Mouse (Mus musculus): ENCODE measurements at regions not wholly inside any gene's neighbourhood (a gene's known extent, or its start where the extent isn't known, plus 50 kb on each side); places are given as distances from the start of the nearest gene placed in this dataset.

DNA sequence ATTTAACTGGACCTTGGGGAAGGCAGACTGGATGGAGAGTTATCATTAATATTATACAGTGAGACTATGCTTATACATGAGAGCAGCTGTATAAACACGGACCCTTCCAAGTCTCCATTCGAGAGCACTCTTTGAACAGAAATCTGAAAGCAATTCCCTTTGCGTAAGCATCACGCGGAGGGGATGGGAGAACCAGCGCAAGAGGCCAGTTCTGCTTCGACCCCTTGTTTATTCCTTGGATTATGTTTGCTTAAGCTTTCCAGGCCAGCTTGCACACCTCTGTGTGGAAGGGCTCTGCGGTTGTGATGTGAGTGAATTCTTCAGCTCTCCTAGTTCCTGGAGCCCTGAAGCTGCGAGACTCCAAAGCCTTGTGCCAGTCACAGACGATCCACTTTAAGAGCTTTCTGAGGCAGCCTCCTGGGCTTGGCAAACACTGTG, 109.2 kb upstream of the Fbxo11 start:
- DNase-seq (ENCODE audit: low read depth), result peak; percentile 45

DNA sequence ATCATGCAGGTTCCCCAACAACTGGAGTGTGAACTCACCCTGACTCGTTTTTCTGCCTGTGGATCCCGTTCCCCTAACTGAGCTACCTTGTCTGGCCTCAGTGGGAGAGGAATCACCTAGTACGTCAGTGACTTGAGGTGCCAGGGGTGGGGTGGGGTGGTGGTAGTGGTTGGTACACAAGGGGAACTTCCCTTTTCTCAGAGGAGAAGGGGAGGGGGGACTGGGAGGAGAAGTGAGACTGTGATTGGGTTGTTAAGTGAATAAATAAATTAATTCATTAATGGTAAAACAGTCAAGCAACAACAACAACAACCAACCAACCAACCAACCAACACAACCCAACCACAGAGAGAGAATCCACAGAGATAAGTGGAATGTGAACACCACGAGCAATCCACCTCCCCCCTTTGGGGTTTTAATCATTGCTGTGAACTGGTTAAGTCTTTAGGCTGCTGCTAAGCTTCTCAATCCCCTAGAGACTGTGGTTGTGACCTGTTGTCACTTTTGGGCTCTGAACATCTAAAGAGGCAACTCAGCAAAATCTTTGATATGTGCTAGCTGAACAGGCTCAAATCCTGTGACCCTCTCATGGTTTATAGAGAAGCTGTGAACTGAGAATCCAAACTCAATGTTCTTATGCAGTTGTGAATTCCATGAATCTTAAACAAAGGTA, 111.0 kb upstream of the Fbxo11 start:
- no peak for DNase-seq (ENCODE audit: low read depth)

DNA sequence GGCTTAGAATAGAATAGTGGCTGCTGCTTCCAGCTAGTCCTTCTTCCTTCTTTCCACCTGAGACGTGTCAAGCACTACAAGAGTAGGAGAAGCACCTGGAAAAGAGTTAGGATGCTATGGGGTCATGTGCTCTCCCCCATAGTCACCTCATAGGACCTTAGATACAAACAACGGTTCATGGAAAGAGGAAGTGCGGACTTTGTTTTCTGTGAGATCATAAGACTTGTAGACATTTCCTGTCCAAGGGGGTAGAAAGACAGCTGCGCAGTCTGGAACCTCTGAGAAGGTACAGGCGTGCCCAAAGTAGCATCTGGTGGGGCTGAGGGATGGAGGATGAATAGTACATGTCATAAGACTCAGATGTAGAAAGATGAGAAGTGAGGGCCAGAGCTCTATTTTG, 125.6 kb upstream of the Fbxo11 start:
- no peak for DNase-seq (ENCODE audit: low read depth)

- no peak for DNase-seq (ENCODE audit: low read depth)
Measured at GRCm38 (mm10) chr17:88191444-88191843, 126.4 kb upstream of the Fbxo11 start.

DNA sequence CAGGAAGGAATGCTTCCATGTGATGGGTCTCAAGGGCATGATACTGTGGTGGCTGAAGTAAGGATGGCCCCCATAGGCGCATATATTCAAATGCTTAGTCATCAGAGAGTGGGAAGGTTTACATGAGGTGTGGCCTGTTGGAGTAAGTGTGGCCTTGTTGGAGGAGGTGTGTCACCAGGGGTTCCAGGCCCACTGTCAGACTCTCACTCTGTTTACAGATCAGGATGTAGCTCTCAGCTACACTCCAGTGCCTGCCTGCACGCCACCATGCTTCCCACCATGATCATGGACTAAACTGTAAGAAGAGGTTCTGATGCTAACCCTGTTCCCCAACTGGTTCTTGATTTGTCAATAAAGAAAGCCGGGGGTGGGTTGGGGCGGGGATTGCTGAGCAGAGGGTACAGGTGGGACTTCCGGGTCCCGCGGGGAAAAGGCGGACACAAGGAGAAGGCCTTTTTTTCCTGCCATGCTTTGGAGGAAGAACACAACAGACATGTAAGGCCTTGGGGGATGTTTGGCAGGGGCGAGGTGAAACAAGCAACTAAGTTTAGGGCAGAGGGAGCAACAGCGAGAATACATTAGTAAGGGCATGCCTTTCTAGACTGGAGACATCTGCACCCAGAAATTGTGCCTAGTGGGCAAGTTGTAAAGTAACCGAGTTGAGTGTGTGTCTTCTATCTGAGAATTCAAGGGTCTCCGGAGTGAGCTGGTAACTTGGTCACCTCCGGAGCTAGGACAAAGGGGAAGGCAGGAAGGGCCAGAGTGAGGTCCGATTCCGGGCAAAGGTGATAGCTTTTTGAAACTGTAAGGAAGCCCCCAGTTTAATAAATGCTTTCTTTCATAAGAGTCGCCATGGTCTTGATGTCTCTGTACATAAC, 127.1 kb upstream of the Fbxo11 start:
- DNase-seq (ENCODE audit: low read depth), result no peak

GRCm38 (mm10) chr17:88194693-88195092, 129.6 kb upstream of the Fbxo11 start:
- no peak for DNase-seq (ENCODE audit: low read depth)

GRCm38 (mm10) chr17:88195303-88195702, 130.2 kb upstream of the Fbxo11 start:
- peak; percentile 75 for DNase-seq (ENCODE audit: low read depth)

GRCm38 (mm10) chr17:88195893-88196292, 130.8 kb upstream of the Fbxo11 start:
- DNase-seq (ENCODE audit: low read depth), result no peak

GRCm38 (mm10) chr17:88196322-88196721, 131.2 kb upstream of the Fbxo11 start:
- DNase-seq (ENCODE audit: low read depth), result no peak

GRCm38 (mm10) chr17:88197381-88197780, 132.3 kb upstream of the Fbxo11 start:
- DNase-seq (ENCODE audit: low read depth), result no peak

GRCm38 (mm10) chr17:88201249-88201970, 136.3 kb upstream of the Fbxo11 start:
- DNase-seq (ENCODE audit: low read depth), result no peak

DNA sequence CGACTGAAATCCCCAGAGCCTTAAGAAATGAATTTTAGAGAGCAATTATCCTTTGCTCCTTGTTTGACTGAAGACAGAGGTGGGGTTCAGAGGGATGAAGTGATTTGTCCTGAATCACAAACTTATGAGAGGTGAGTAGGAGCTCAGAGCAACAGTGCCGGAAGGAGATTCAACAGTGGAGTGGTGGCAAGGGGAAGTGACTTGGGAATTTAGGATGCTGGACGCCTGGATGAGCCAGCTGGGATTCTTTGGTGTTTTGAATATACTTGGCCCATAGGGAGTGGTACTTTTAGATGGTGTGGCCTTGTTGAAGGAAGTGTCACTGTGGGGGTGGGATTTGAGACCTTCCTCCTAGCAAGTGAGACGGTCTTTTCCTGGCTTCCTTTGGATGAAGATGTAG, 137.1 kb upstream of the Fbxo11 start:
- no peak for DNase-seq (ENCODE audit: low read depth)

DNA sequence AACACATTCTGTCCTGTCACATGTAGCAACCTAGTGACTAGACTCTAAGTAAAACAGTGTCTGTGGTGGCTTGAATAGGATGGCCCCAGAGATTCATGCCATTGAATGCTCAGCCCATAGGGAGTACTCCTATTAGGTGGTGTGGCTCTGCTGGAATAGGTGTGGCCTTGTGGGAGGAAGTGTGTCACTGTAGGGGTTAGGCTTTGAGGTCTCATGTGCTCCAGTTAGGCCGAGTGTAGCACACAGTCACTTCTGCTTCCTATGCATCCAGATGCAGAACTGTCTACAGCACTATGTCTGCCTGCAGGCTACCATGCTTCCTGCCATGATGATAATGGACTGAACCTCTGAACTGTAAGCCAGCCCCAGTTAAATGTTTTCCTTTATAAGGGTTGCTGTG, 144.5 kb upstream of the Fbxo11 start:
- DNase-seq (ENCODE audit: low read depth), result no peak

DNA sequence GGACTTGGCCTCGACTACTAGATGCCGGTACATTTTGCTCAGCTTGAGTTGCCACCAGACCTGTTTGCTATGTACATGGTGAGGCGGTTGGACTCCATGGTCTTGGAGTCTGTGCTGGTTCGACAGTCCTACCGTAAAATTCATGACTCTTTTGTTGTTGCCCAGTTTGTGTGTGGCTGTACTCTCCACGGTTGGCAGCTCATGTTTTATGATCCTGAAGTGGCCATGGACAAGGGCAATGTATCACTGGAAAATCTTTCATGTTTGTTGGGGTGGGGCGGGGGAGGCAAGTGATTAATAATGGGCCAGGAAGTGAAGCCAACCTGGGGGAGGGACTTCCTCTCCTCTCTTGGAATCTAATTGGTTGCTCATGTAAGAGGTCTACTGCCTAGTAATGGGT, 147.0 kb upstream of the Fbxo11 start:
- DNase-seq (ENCODE audit: low read depth), result no peak

DNA sequence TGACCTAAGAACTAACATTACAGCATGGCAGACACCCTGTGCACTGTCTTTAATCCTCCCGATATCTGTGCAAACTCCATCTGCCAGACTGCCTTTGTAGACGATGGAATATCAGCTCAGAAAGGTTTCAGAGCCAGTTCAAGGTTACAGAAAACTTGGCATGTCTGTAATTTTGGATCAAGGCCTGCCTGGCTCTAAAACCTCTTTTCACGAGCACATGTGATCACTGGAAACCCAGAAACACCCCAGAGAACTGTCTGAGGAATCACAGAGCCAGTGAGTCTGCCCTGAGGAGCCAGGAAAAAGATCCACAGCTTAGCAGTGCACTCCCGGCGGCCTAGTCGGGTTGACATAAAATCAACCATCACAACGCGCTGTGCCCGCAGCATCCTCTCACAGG, 149.7 kb upstream of the Fbxo11 start:
- no peak for DNase-seq (ENCODE audit: low read depth)

GRCm38 (mm10) chr17:88222379-88222955, 157.4 kb upstream of the Fbxo11 start:
- no peak for DNase-seq (ENCODE audit: low read depth)

DNA sequence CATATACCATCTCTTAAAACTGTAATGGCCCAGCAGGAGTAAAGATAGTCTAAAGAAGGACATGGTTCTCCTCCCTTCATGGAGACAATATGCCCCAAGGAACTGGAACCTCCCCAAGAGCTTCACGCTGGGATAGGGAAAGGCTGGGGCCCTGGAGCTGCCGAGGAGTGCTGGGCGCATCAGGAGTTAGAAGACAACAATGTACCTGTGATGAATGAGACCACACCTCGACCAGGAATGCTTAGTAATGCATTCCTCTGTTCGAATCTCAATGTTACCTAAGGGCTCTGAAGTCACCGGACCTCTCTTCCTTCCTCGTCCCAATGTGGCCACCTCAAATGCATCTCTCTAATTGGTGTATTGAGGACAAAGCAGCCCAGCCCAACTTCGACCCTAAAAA, 175.4 kb upstream of the Fbxo11 start:
- DNase-seq (ENCODE audit: low read depth), result no peak

DNA sequence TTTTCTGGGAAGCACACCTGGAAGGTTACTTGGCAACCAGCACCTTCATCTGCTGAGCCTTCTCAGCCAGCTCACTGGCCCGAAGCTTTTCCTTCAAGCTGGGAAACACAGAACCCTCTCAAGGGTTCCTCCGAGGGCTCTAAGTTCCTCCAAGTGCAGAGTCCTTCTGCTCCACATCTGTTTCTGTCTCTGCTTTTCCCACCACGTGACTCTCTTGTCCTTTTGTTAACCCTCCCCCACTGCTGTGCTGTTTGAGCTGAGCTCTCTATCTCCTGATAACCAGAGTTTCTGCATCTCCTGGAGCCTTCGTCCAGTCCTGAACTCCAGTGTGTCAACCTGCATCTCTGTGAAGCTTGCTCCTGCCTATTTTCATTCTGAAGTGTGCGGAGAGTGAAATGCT, 183.5 kb upstream of the Fbxo11 start:
- no peak for DNase-seq (ENCODE audit: low read depth)

- DNase-seq (ENCODE audit: low read depth), result no peak
Measured at GRCm38 (mm10) chr17:88251949-88252521, 186.9 kb upstream of the Fbxo11 start.

GRCm38 (mm10) chr17:88255744-88256598, 184.5 kb upstream of the Foxn2 start:
- no peak for DNase-seq (ENCODE audit: low read depth)

All from fibroblast of lung, adult 2 months (primary cell).